Mouse (Mus musculus) midbrain, embryonic 14.5 days (tissue): ENCODE measurements at regions not wholly inside any gene's neighbourhood (a gene's known extent, or its start where the extent isn't known, plus 50 kb on each side); places are given as distances from the start of the nearest gene placed in this dataset.
A peak's percentile ranks its signal among the peaks of the same experiment; 100 is the strongest.
"Not testable (repeated sequence)": the region's sequence is repeated elsewhere in the genome, so short reads cannot be mapped to it uniquely, and the experiment has no call there.

Source experiments
- ATAC-seq: fragments of 200-750 bp; cut with Nextera tagmentation; 2 replicates; pipeline ENCODE4 v1.8.0; 2017; ENCODE audit warnings: moderate number of reproducible peaks, moderate library complexity; ENCODE audit not compliant: low FRiP score, low TSS enrichment
- DNase-seq: peaks from one replicate; pipeline ENCODE4 v3.0.0-alpha.2; 2015
- H3K27ac ChIP-seq: fragments of 300-500 bp; sonication (generic); replicated peaks from 2 replicates; pipeline ENCODE4 v1.5.1; 2014; ENCODE audit warnings: mild to moderate bottlenecking, low read depth, low read length, moderate library complexity
- H3K27me3 ChIP-seq: fragments of 300-500 bp; sonication (generic); 2 replicates; pipeline ENCODE4 v1.6.1; 2014; ENCODE audit warnings: low read length, control low read depth, mixed read lengths; ENCODE audit not compliant: control insufficient read depth, insufficient read depth
- H3K36me3 ChIP-seq: fragments of 300-500 bp; sonication (generic); 2 replicates; pipeline ENCODE4 v1.6.1; 2014; ENCODE audit warnings: low read length, control low read depth; ENCODE audit not compliant: control insufficient read depth, insufficient read depth
- H3K4me1 ChIP-seq: fragments of 300-500 bp; sonication (generic); 2 replicates; pipeline ENCODE4 v1.6.1; 2014; ENCODE audit warnings: mild to moderate bottlenecking, antibody characterized with exemption, low read length, control low read depth; ENCODE audit not compliant: control insufficient read depth, insufficient read depth
- H3K4me2 ChIP-seq: fragments of 300-500 bp; sonication (generic); 2 replicates; pipeline ENCODE4 v1.6.1; 2014; ENCODE audit warnings: mild to moderate bottlenecking, low read length, moderate library complexity
- H3K4me3 ChIP-seq: fragments of 300-500 bp; sonication (generic); replicated peaks from 2 replicates; pipeline ENCODE4 v1.5.1; 2014; ENCODE audit warnings: low read depth, low read length
- H3K9ac ChIP-seq: fragments of 300-500 bp; sonication (generic); replicated peaks from 2 replicates; pipeline ENCODE4 v1.6.1; 2014; ENCODE audit warnings: mild to moderate bottlenecking, low read length, moderate library complexity
- H3K9me3 ChIP-seq: fragments of 300-500 bp; sonication (generic); 2 replicates; pipeline ENCODE4 v1.6.1; 2016; ENCODE audit warnings: low read length, control low read depth, mixed read lengths; ENCODE audit not compliant: control insufficient read depth
- WGBS: fragments of 180-500 bp; shearing (Covaris S2); extraction: QIAGEN DNeasy Blood & Tissue Kit; methylation state at CpG from one replicate; pipeline ENCODE4 v1.1.7; 2014; 5-methylcytosine and 5-hydroxymethylcytosine counted together

GRCm38 (mm10) chr14:102150410-102150809 is 420.7 kb downstream of the Lmo7 start:
- H3K36me3 ChIP-seq, H3K27ac ChIP-seq, H3K4me1 ChIP-seq, H3K4me2 ChIP-seq, H3K27me3 ChIP-seq, H3K4me3 ChIP-seq, ATAC-seq, H3K9ac ChIP-seq, H3K9me3 ChIP-seq: not testable (repeated sequence)
- peak; percentile 11 for DNase-seq
- 96% methylated on average over 4 of the region's 4 CpGs for WGBS

- DNase-seq (peak; percentile 9), ATAC-seq (no peak; the same call in 1 of the 2 replicates)
- no peaks in the 10 kb centered on the region for H3K36me3 ChIP-seq
- H3K4me2 ChIP-seq = no peak overlapping the region
- no peak overlapping the region for H3K27ac ChIP-seq
- no peak overlapping the region for H3K9ac ChIP-seq
- no peaks in the 10 kb centered on the region for H3K9me3 ChIP-seq
- 12% methylated on average over 2 of the region's 2 CpGs for WGBS
- no peaks in the 10 kb centered on the region for H3K27me3 ChIP-seq
- H3K4me1 ChIP-seq = no peaks in the 10 kb centered on the region
- no peak overlapping the region for H3K4me3 ChIP-seq
Observed at GRCm38 (mm10) chr14:102142720-102143119, 413.0 kb downstream of the Lmo7 start.

- Histone ChIP-seq H3K9ac (no peak overlapping the region), H3K9me3 (no peaks in the 10 kb centered on the region), H3K4me2 (no peak overlapping the region), H3K36me3 (no peaks in the 10 kb centered on the region), H3K4me1 (no peaks in the 10 kb centered on the region), H3K27me3 (no peaks in the 10 kb centered on the region), H3K27ac (no peak overlapping the region), H3K4me3 (no peak overlapping the region)
- WGBS = 86% methylated on average over 1 of the region's 1 CpGs
- ATAC-seq (no peak), DNase-seq (no peak)
Observed at GRCm38 (mm10) chr14:102138936-102139335, 409.2 kb downstream of the Lmo7 start.

GRCm38 (mm10) chr14:102118166-102118565 is 388.4 kb downstream of the Lmo7 start:
- Histone ChIP-seq H3K27me3 (no peaks in the 10 kb centered on the region), H3K36me3 (no peaks in the 10 kb centered on the region), H3K27ac (no peak overlapping the region), H3K4me1 (no peaks in the 10 kb centered on the region), H3K9ac (no peak overlapping the region), H3K4me3 (no peak overlapping the region), H3K9me3 (no peaks in the 10 kb centered on the region), H3K4me2 (no peak overlapping the region)
- peak; percentile 21 for DNase-seq
- ATAC-seq = no peak; the same call in 1 of the 2 replicates
- 55% methylated on average over 3 of the region's 3 CpGs for WGBS

GRCm38 (mm10) chr14:102106165-102106564 is 376.4 kb downstream of the Lmo7 start:
- Histone ChIP-seq H3K4me1 (no peaks in the 10 kb centered on the region), H3K9ac (no peak overlapping the region), H3K4me3 (no peak overlapping the region), H3K27ac (no peak overlapping the region), H3K27me3 (no peaks in the 10 kb centered on the region), H3K36me3 (no peaks in the 10 kb centered on the region), H3K4me2 (no peak overlapping the region), H3K9me3 (no peaks in the 10 kb centered on the region)
- WGBS = 93% methylated on average over 3 of the region's 3 CpGs
- ATAC-seq = no peak
- no peak for DNase-seq

- peak; percentile 19 for DNase-seq
- WGBS = 11% methylated on average over 1 of the region's 1 CpGs
- Histone ChIP-seq H3K4me2 (no peak overlapping the region), H3K9ac (no peak overlapping the region), H3K27me3 (no peaks in the 10 kb centered on the region), H3K4me3 (no peak overlapping the region), H3K27ac (no peak overlapping the region), H3K9me3 (no peaks in the 10 kb centered on the region), H3K36me3 (no peaks in the 10 kb centered on the region), H3K4me1 (no peaks in the 10 kb centered on the region)
- no peak for ATAC-seq
Observed at GRCm38 (mm10) chr14:102094105-102094504, 364.3 kb downstream of the Lmo7 start.

- DNase-seq (peak; percentile 58), ATAC-seq (no peak)
- Histone ChIP-seq H3K36me3 (no peaks in the 10 kb centered on the region), H3K4me2 (no peak overlapping the region), H3K9me3 (no peaks in the 10 kb centered on the region), H3K27ac (no peak overlapping the region), H3K4me3 (no peak overlapping the region), H3K9ac (no peak overlapping the region), H3K4me1 (no peaks in the 10 kb centered on the region), H3K27me3 (no peaks in the 10 kb centered on the region)
- 27% methylated on average over 6 of the region's 6 CpGs for WGBS
Observed at GRCm38 (mm10) chr14:102092557-102092956, 362.8 kb downstream of the Lmo7 start.

GRCm38 (mm10) chr14:102048932-102049331 is 319.2 kb downstream of the Lmo7 start:
- Histone ChIP-seq H3K9me3 (no peaks in the 10 kb centered on the region), H3K27ac (no peak overlapping the region), H3K27me3 (no peaks in the 10 kb centered on the region), H3K4me3 (no peak overlapping the region), H3K9ac (no peak overlapping the region), H3K36me3 (no peaks in the 10 kb centered on the region), H3K4me2 (no peak overlapping the region), H3K4me1 (no peaks in the 10 kb centered on the region)
- 1% methylated on average over 3 of the region's 3 CpGs for WGBS
- DNase-seq (no peak), ATAC-seq (no peak)

- Histone ChIP-seq H3K27me3 (no peaks in the 10 kb centered on the region), H3K9me3 (no peaks in the 10 kb centered on the region)
- 0 out of 2 replicates have a peak, but pooled peaks have one; percentile 24 for ATAC-seq
Observed at GRCm38 (mm10) chr14:102048485-102048884, 318.7 kb downstream of the Lmo7 start.

More at GRCm38 (mm10) chr14:102048485-102048884, 318.7 kb downstream of the Lmo7 start:
- WGBS = 59% methylated on average over 2 of the region's 3 CpGs
- H3K9ac ChIP-seq = no peak overlapping the region
- DNase-seq = no peak
- H3K36me3 ChIP-seq = no peaks in the 10 kb centered on the region
- H3K27ac ChIP-seq = no peak overlapping the region
- no peak overlapping the region for H3K4me2 ChIP-seq
- H3K4me1 ChIP-seq = no peaks in the 10 kb centered on the region
- H3K4me3 ChIP-seq = no peak overlapping the region
